Mouse (Mus musculus): ENCODE measurements around the gene Nhsl2. TPM values are rescaled to one million over a fixed set of nuclear protein-coding genes. Genes with fewer than 3 reads are reported as not detected.
"Not testable (repeated sequence)": the region's sequence is repeated elsewhere in the genome, so short reads cannot be mapped to it uniquely, and the experiment has no call there.

Gene Nhsl2
- polyA plus RNA-seq, 1 experiment = 0.21 TPM

DNA sequence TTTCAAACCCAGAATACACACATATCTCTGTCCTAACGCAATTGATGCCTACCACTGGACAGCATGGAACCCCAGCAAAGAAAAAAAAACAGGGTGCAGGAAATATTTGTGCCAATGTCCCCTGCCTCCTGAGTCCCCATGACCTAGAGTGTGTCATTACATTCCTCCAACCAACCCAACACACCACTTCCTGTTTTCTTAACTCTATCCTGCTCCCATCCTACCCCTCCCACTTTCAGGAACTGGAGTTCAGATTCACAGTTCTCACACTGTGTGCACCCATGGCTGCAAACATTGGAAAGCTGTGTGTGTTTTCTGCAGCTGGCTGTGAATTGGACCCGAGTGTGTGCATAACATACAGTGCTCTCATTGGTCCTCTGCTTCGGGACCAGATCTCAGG, 241.4 kb downstream of the Nhsl2 start:
- Histone ChIP-seq H3K4me3 (ENCODE audit: low read depth, low read length) (no peak overlapping the region), H3K27ac (ENCODE audit: insufficient read depth, low read length) (no peak overlapping the region), H3K4me1 (ENCODE audit: control insufficient read depth, insufficient read depth, low read length) (no peaks in the 10 kb centered on the region), H3K9ac (ENCODE audit: low read depth, poor library complexity, severe bottlenecking) (no peak overlapping the region), H3K36me3 (ENCODE audit: control insufficient read depth, insufficient read depth, low read length, poor library complexity, severe bottlenecking) (no peaks in the 10 kb centered on the region), H3K27me3 (ENCODE audit: control insufficient read depth, insufficient read depth, low read length, poor library complexity, severe bottlenecking) (no peaks in the 10 kb centered on the region), H3K9me3 (replicated peaks; ENCODE audit: control insufficient read depth, insufficient read depth, low read length, poor library complexity, severe bottlenecking) (no peaks in the 10 kb centered on the region)
- TF ChIP-seq CTCF (IDR thresholded peaks at IDR 0.05; ENCODE audit: low read depth, low read length) (no peak), EP300 (IDR thresholded peaks at IDR 0.05; ENCODE audit: insufficient read depth, low read depth, low read length) (no peak), POLR2A (IDR thresholded peaks at IDR 0.05; ENCODE audit: insufficient read depth, low read length) (no peak)

DNA sequence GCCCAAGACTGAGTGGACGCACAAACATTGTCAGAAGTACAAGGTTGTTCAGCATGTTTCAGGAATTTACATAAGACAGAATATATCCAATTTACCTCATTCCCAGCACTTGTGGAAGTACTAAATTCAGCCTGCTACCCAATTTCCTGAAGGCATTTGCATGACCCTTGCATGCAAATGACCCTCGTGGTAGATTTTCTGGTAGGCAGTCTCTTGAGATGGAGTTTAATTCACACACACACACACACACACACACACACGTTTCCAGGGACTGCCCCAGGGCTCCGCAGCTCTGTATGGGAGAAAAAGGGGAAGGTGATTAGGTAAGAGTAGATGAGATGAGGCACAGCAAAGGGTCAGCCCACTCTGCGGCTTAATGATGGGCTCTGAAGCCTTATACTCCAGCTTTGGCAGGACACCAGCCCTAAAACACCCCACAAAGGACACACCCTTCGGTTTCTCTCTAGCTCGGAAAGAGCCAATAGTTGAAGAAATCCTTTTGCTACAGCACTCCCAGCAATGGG, 245.3 kb downstream of the Nhsl2 start:
- no peak for TF ChIP-seq POLR2A (IDR thresholded peaks at IDR 0.05; ENCODE audit: insufficient read depth, low read length)
- TF ChIP-seq CTCF (IDR thresholded peaks at IDR 0.05; ENCODE audit: low read depth, low read length) = no peak
- no peak for TF ChIP-seq EP300 (IDR thresholded peaks at IDR 0.05; ENCODE audit: insufficient read depth, low read depth, low read length)
- H3K27ac ChIP-seq (ENCODE audit: insufficient read depth, low read length) = no peak overlapping the region
- no peaks in the 10 kb centered on the region for H3K9me3 ChIP-seq (replicated peaks; ENCODE audit: control insufficient read depth, insufficient read depth, low read length, poor library complexity, severe bottlenecking)
- H3K4me3 ChIP-seq (ENCODE audit: low read depth, low read length) = no peak overlapping the region
- no peaks in the 10 kb centered on the region for H3K4me1 ChIP-seq (ENCODE audit: control insufficient read depth, insufficient read depth, low read length)
- no peak overlapping the region for H3K9ac ChIP-seq (ENCODE audit: low read depth, poor library complexity, severe bottlenecking)
- H3K36me3 ChIP-seq (ENCODE audit: control insufficient read depth, insufficient read depth, low read length, poor library complexity, severe bottlenecking) = no peaks in the 10 kb centered on the region
- H3K27me3 ChIP-seq (ENCODE audit: control insufficient read depth, insufficient read depth, low read length, poor library complexity, severe bottlenecking) = no peaks in the 10 kb centered on the region

DNA sequence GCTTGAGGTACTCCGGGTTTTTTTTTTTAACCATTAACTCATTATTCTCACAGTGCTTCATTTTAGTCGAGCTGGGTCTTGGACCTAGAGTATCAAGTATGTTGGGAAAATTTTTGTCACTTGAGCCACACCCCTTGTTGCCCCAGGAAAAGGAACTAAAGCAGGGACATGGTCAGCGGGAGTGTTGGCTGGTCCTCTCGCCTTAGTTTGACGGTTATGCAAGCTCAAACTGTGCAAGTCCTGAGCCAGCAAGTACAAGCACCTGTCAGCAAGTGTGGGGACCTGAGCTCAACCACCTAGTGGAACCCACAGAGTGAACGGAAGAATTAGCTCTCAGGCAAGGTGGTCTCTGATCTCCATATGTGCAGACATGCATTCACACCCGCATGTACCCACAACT, 252.7 kb downstream of the Nhsl2 start:
- Histone ChIP-seq H3K4me3 (ENCODE audit: low read depth, low read length) (no peak overlapping the region), H3K27me3 (ENCODE audit: control insufficient read depth, insufficient read depth, low read length, poor library complexity, severe bottlenecking) (no peaks in the 10 kb centered on the region), H3K36me3 (ENCODE audit: control insufficient read depth, insufficient read depth, low read length, poor library complexity, severe bottlenecking) (no peaks in the 10 kb centered on the region), H3K9ac (ENCODE audit: low read depth, poor library complexity, severe bottlenecking) (no peak overlapping the region), H3K4me1 (ENCODE audit: control insufficient read depth, insufficient read depth, low read length) (no peaks in the 10 kb centered on the region), H3K9me3 (replicated peaks; ENCODE audit: control insufficient read depth, insufficient read depth, low read length, poor library complexity, severe bottlenecking) (no peaks in the 10 kb centered on the region), H3K27ac (ENCODE audit: insufficient read depth, low read length) (no peak overlapping the region)
- no peak for TF ChIP-seq EP300 (IDR thresholded peaks at IDR 0.05; ENCODE audit: insufficient read depth, low read depth, low read length)
- TF ChIP-seq CTCF (IDR thresholded peaks at IDR 0.05; ENCODE audit: low read depth, low read length) = no peak
- TF ChIP-seq POLR2A (IDR thresholded peaks at IDR 0.05; ENCODE audit: insufficient read depth, low read length) = no peak

DNA sequence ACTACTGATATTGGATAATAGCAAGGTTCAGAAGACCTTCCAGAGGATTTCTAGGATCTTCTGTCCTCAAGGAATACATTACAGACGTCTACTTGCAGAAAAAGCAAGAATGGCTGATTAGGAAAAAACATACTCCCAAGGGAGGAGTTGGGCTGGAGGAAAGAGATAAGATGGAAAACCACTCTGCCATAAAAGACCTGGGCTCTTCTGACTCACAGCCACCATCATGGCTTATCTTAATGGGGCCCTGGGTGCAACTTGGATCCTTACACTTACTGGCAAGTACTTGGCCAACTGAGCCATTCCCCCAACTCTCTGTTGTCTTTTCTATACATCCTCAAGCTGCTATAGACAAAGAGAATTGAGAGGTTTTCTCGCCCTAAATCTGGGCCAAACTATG, 254.6 kb downstream of the Nhsl2 start:
- not testable (repeated sequence) for H3K4me1 ChIP-seq (ENCODE audit: control insufficient read depth, insufficient read depth, low read length); H3K27me3 ChIP-seq (ENCODE audit: control insufficient read depth, insufficient read depth, low read length, poor library complexity, severe bottlenecking); H3K36me3 ChIP-seq (ENCODE audit: control insufficient read depth, insufficient read depth, low read length, poor library complexity, severe bottlenecking); H3K27ac ChIP-seq (ENCODE audit: insufficient read depth, low read length); H3K9me3 ChIP-seq (replicated peaks; ENCODE audit: control insufficient read depth, insufficient read depth, low read length, poor library complexity, severe bottlenecking); H3K4me3 ChIP-seq (ENCODE audit: low read depth, low read length); H3K9ac ChIP-seq (ENCODE audit: low read depth, poor library complexity, severe bottlenecking)

DNA sequence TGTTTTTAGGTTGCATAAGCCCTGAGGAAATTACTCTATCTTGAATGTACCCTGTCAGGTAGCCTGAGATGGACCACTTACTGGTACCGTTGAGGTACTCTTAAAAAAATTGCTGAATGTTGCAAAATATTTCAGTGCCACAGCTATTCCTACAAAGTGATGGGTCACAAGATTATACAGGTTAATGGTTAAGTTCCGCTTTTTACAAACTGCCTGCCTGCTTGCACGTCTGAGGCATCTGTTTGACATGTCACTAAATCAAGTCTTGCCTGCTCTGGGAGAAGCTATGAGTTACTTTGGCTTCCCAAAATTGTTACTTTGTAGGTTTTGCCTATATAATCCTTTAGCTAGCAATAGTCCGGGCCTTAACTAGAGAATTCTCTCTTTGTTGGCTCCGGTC, 260.2 kb downstream of the Nhsl2 start:
- not testable (repeated sequence) for H3K9ac ChIP-seq (ENCODE audit: low read depth, poor library complexity, severe bottlenecking); H3K27me3 ChIP-seq (ENCODE audit: control insufficient read depth, insufficient read depth, low read length, poor library complexity, severe bottlenecking); H3K4me1 ChIP-seq (ENCODE audit: control insufficient read depth, insufficient read depth, low read length); H3K9me3 ChIP-seq (replicated peaks; ENCODE audit: control insufficient read depth, insufficient read depth, low read length, poor library complexity, severe bottlenecking); H3K36me3 ChIP-seq (ENCODE audit: control insufficient read depth, insufficient read depth, low read length, poor library complexity, severe bottlenecking); H3K27ac ChIP-seq (ENCODE audit: insufficient read depth, low read length); H3K4me3 ChIP-seq (ENCODE audit: low read depth, low read length)

DNA sequence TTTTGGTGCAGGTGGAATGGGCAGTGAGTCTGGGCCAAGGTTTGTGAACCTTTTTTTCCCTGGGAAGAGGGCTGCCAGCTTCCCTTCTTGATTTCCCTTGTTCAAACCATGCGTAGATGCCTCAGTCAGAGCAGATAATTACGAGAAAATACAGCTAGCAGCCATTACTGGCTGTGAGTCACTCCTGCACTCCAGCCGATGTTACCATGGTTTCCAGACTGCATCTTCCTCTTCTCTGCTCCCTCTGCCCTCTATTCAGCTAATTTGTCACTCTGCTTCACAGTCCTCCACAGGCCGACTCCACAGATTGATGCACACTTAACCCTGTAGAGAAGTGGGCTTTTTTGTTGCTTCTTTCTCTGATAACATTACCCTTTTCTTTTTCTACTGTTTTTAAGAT, 266.5 kb downstream of the Nhsl2 start:
- Histone ChIP-seq H3K9ac (ENCODE audit: low read depth, poor library complexity, severe bottlenecking) (no peak overlapping the region), H3K27me3 (ENCODE audit: control insufficient read depth, insufficient read depth, low read length, poor library complexity, severe bottlenecking) (no peaks in the 10 kb centered on the region), H3K4me1 (ENCODE audit: control insufficient read depth, insufficient read depth, low read length) (no peaks in the 10 kb centered on the region), H3K9me3 (replicated peaks; ENCODE audit: control insufficient read depth, insufficient read depth, low read length, poor library complexity, severe bottlenecking) (no peaks in the 10 kb centered on the region), H3K36me3 (ENCODE audit: control insufficient read depth, insufficient read depth, low read length, poor library complexity, severe bottlenecking) (no peaks in the 10 kb centered on the region), H3K4me3 (ENCODE audit: low read depth, low read length) (no peak overlapping the region), H3K27ac (ENCODE audit: insufficient read depth, low read length) (no peak overlapping the region)
- TF ChIP-seq CTCF (IDR thresholded peaks at IDR 0.05; ENCODE audit: low read depth, low read length) (no peak), POLR2A (IDR thresholded peaks at IDR 0.05; ENCODE audit: insufficient read depth, low read length) (no peak)
